Mouse (Mus musculus): ENCODE results near the gene 1700037H04Rik. TPM values are rescaled to one million over a fixed set of nuclear protein-coding genes. Genes with fewer than 3 reads are reported as not detected.
A peak's percentile ranks its signal among the peaks of the same experiment; 100 is the strongest.
"Not testable (repeated sequence)": the region's sequence is repeated elsewhere in the genome, so short reads cannot be mapped to it uniquely, and the experiment has no call there.

1700037H04Rik gene
- polyA plus RNA-seq, 1 experiment from 2014 or later: 76.1 TPM

- Histone ChIP-seq H3K4me1 (ENCODE audit: insufficient read depth) (no peaks in the 10 kb centered on the region), H3K4me2 (no peak overlapping the region), H3K9me3 (ENCODE audit: low read depth, low read length) (no peaks in the 10 kb centered on the region), H3K27me3 (ENCODE audit: insufficient read depth, low read length) (no peaks in the 10 kb centered on the region), H3K27ac (ENCODE audit: low read depth) (no peak overlapping the region), H3K9ac (no peak overlapping the region), H3K36me3 (ENCODE audit: insufficient read depth) (no peaks in the 10 kb centered on the region), H3K4me3 (ENCODE audit: low read depth, low read length) (no peak overlapping the region)
- no peak for ATAC-seq (ENCODE audit: insufficient read depth)
- 85% methylated on average over 5 of the region's 5 CpGs for WGBS
- no peak for DNase-seq
- no peak for TF ChIP-seq CTCF (IDR thresholded peaks at IDR 0.05; ENCODE audit: low read depth)
These were observed 53.9 kb downstream of the 1700037H04Rik start for GRCm38 (mm10) chr2:131105989-131106388.

GRCm38 (mm10) chr2:131105061-131105460 is 54.8 kb downstream of the 1700037H04Rik start:
- H3K9ac ChIP-seq; ATAC-seq (ENCODE audit: insufficient read depth); H3K27me3 ChIP-seq (ENCODE audit: insufficient read depth, low read length); H3K4me2 ChIP-seq; H3K27ac ChIP-seq (ENCODE audit: low read depth); H3K36me3 ChIP-seq (ENCODE audit: insufficient read depth); H3K4me1 ChIP-seq (ENCODE audit: insufficient read depth); H3K9me3 ChIP-seq (ENCODE audit: low read depth, low read length); H3K4me3 ChIP-seq (ENCODE audit: low read depth, low read length); DNase-seq: not testable (repeated sequence)
- WGBS: 62% methylated on average over 4 of the region's 4 CpGs

GRCm38 (mm10) chr2:131104021-131104420 is 55.9 kb downstream of the 1700037H04Rik start:
- H3K9me3 ChIP-seq (ENCODE audit: low read depth, low read length): no peaks in the 10 kb centered on the region
- H3K4me1 ChIP-seq (ENCODE audit: insufficient read depth): no peaks in the 10 kb centered on the region
- H3K4me3 ChIP-seq (ENCODE audit: low read depth, low read length): no peak overlapping the region
- no peak overlapping the region for H3K9ac ChIP-seq
- 77% methylated on average over 4 of the region's 4 CpGs for WGBS
- no peak overlapping the region for H3K27ac ChIP-seq (ENCODE audit: low read depth)
- H3K36me3 ChIP-seq (ENCODE audit: insufficient read depth): no peaks in the 10 kb centered on the region
- H3K27me3 ChIP-seq (ENCODE audit: insufficient read depth, low read length): no peaks in the 10 kb centered on the region
- no peak overlapping the region for H3K4me2 ChIP-seq
- DNase-seq (no peak), ATAC-seq (ENCODE audit: insufficient read depth) (no peak)
- TF ChIP-seq CTCF (IDR thresholded peaks at IDR 0.05; ENCODE audit: low read depth): no peak

- H3K27ac ChIP-seq (ENCODE audit: low read depth): no peak overlapping the region
- ATAC-seq (ENCODE audit: insufficient read depth) (no peak), DNase-seq (no peak)
- H3K9me3 ChIP-seq (ENCODE audit: low read depth, low read length): no peaks in the 10 kb centered on the region
- no peaks in the 10 kb centered on the region for H3K27me3 ChIP-seq (ENCODE audit: insufficient read depth, low read length)
- no peaks in the 10 kb centered on the region for H3K36me3 ChIP-seq (ENCODE audit: insufficient read depth)
- TF ChIP-seq CTCF (IDR thresholded peaks at IDR 0.05; ENCODE audit: low read depth): no peak
- no peak overlapping the region for H3K4me2 ChIP-seq
- H3K4me3 ChIP-seq (ENCODE audit: low read depth, low read length): no peak overlapping the region
- WGBS: 55% methylated on average over 3 of the region's 3 CpGs
- H3K4me1 ChIP-seq (ENCODE audit: insufficient read depth): no peaks in the 10 kb centered on the region
- H3K9ac ChIP-seq: no peak overlapping the region
These were observed 58.4 kb downstream of the 1700037H04Rik start for GRCm38 (mm10) chr2:131101530-131101929.

GRCm38 (mm10) chr2:131097087-131097486 is 62.8 kb downstream of the 1700037H04Rik start:
- DNase-seq (no peak), ATAC-seq (ENCODE audit: insufficient read depth) (no peak)
- no peaks in the 10 kb centered on the region for H3K9me3 ChIP-seq (ENCODE audit: low read depth, low read length)
- no peak overlapping the region for H3K4me3 ChIP-seq (ENCODE audit: low read depth, low read length)
- H3K27ac ChIP-seq (ENCODE audit: low read depth): peak overlapping the region; percentile 64; the same call in 1 of the 2 replicates
- no peak overlapping the region for H3K9ac ChIP-seq
- no peak for TF ChIP-seq CTCF (IDR thresholded peaks at IDR 0.05; ENCODE audit: low read depth)
- no peaks in the 10 kb centered on the region for H3K27me3 ChIP-seq (ENCODE audit: insufficient read depth, low read length)
- no peaks in the 10 kb centered on the region for H3K4me1 ChIP-seq (ENCODE audit: insufficient read depth)
- no peak overlapping the region for H3K4me2 ChIP-seq
- 84% methylated on average over 4 of the region's 4 CpGs for WGBS
- no peaks in the 10 kb centered on the region for H3K36me3 ChIP-seq (ENCODE audit: insufficient read depth)

Other genes starting within 250 kb of the 1700037H04Rik start
- gene Gfra4, start 117.0 kb downstream of the 1700037H04Rik start, polyA plus RNA-seq (2014; fragmentation: Nextera tagmentation; extraction: Ambion mirVana): 13.5 and 16.3 TPM in 2 replicates
- gene Adam33, start 96.3 kb downstream of the 1700037H04Rik start, polyA plus RNA-seq (2014; fragmentation: Nextera tagmentation; extraction: Ambion mirVana): 1.9 and 4.1 TPM in 2 replicates
- 0.23 and 0.34 TPM in 2 replicates for gene Siglec1, start 73.3 kb downstream of the 1700037H04Rik start, polyA plus RNA-seq (2014; fragmentation: Nextera tagmentation; extraction: Ambion mirVana)
- gene Hspa12b, start 32.8 kb downstream of the 1700037H04Rik start, polyA plus RNA-seq (2014; fragmentation: Nextera tagmentation; extraction: Ambion mirVana): 8.8 and 10.0 TPM in 2 replicates
- not detected in 2 replicates for gene Gm11037, start 26.6 kb downstream of the 1700037H04Rik start, polyA plus RNA-seq (2014; fragmentation: Nextera tagmentation; extraction: Ambion mirVana)
- gene Cenpb, start 20.0 kb upstream of the 1700037H04Rik start, polyA plus RNA-seq (2014; fragmentation: Nextera tagmentation; extraction: Ambion mirVana): 9.3 and 9.7 TPM in 2 replicates
- 54.6 and 59.6 TPM in 2 replicates for gene Cdc25b, start 26.9 kb upstream of the 1700037H04Rik start, polyA plus RNA-seq (2014; fragmentation: Nextera tagmentation; extraction: Ambion mirVana)
- 4.4 and 5.7 TPM in 2 replicates for gene Spef1, start 27.2 kb upstream of the 1700037H04Rik start, polyA plus RNA-seq (2014; fragmentation: Nextera tagmentation; extraction: Ambion mirVana)
- 24.5 and 25.5 TPM in 2 replicates for gene Ap5s1, start 47.0 kb upstream of the 1700037H04Rik start, polyA plus RNA-seq (2014; fragmentation: Nextera tagmentation; extraction: Ambion mirVana)
- 16.1 and 16.5 TPM in 2 replicates for gene Mavs, start 74.0 kb upstream of the 1700037H04Rik start, polyA plus RNA-seq (2014; fragmentation: Nextera tagmentation; extraction: Ambion mirVana)
- gene Pank2, start 102.4 kb upstream of the 1700037H04Rik start, polyA plus RNA-seq (2014; fragmentation: Nextera tagmentation; extraction: Ambion mirVana): 51.0 and 51.2 TPM in 2 replicates
- 3.8 and 5.3 TPM in 2 replicates for gene Rnf24, start 192.8 kb upstream of the 1700037H04Rik start, polyA plus RNA-seq (2014; fragmentation: Nextera tagmentation; extraction: Ambion mirVana)

Data from lung, embryonic 14.5 days (tissue).